Mouse (Mus musculus) c-Kit-positive CD71-negative TER-119-negative erythroid progenitor cells, embryonic 14.5 days (primary cell): ENCODE results near the gene Sema3b.

Experiments used
- DNase-seq: peaks from one replicate; pipeline ENCODE4 v3.0.0-alpha.2; 2013; ENCODE audit warnings: low read depth

Gene Sema3b

DNA sequence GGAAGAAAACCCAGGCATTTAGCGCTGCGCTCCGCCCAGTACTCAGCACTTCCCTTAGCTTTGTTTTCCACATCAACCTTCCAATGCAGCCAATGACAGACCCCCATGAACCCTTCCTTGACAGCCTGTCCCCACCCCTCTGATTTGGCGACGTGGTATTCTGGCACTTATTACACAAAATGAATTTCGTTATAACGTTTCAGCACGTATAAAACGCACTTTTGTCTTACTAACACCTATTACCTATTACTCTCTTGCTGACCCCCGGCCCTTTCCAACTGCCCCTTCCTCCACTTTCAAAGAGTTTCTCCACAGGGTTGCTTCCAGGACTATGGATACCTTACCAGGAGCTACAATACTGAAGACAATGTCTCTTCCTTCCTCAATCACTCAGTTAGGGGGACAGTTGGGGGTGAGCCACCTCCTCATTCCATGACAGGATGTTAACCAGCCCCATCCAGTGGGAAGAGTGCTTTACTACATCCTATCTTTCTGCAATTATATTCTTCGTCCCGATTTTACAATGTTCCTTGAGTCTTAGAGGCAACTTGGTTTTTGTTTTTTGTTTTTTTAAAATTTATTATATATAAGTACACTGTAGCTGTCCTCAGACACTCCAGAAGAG lies 4.0 kb upstream of the Sema3b start:
- DNase-seq: no peak

DNA sequence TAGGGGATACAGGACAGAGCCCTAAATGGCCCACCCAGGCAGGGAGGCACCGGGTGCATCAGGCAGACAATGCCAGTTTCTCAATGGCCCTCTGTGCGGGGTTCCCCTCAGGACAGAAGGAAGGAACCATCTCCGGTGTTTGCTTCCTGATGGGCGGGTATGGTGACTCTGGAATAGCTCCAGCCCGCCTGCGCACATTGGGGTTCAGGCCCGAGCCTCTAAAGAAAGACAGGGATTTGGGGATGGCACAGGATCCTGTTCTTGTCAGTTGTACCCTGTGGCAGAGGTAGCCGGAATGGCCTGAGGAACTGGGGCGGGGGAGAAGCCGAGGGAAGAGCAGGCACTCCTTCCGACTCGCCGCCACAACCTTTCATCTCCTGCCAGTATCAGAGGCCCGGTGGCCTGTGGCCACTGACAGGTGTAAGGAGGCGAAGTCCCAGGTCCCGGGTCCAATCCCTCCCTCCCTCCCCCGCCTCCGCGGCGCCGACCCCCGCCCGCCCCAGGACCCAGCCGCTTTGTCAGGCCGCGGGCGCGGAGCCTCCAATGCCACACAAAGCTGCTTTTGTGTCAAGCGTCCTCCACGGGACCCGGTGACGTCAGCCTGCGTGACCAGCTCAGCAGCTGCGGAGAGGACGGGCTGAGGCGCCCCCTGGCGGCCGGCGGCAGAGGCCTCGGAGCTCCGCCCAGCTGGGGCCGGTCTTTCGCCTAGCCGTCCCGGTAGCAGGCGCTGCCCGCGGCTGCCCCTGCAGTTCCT lies 3.3 kb upstream of the Sema3b start:
- peak; percentile 95 for DNase-seq

DNA sequence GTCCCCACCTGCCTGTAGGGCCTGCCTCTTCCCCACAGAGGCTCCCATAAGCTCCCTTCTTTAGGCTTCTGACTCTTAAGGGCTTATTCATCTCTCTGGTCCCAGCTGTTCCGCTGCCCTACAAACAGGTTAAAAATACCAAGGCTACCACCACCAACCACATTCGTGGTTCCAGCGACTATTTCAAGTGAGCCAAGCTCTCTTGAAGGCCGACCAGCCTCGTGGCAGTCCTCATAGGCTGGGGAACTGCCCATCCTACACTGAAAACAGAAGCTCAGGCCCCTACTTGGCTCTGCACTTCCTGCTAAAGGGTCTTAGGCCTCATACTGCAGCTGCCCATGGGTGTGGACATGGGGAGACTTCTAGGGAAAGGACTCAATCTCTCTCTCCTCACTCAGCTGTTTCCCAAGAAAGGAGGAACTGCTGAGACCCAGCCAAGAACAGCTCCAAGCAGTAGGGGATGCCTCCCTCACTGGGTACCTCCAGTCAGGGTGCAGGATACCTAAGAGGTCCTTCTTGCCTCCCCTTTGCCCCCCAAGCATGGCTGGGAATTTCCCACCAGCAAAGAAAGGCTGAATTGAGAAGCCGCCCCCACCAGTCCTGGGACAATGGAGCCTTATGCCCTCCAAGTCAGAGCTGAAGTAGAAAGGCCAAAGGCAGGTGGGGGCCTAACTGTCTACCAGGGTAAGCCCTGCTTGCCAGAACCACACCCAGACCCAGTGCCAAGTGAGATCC lies 2.6 kb upstream of the Sema3b start:
- no peak for DNase-seq

DNA sequence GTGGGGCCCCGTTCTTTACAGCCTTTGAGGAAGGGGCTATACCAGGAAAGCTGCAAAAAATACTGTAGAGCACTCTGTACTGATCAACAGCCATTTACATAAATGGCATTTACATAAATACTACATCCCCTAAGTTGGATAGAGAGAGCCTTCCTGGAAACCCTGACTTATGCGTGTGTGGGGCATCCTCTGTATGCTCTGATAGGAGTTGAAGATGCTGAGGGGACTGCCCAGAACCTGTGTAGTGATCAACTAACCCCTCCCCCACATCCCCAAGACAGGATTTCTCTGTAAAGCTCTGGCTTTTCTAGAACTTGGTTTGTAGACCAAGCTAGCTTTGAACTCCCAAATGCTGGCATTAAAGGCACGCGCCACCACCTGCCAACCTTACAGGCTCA lies 403 bp upstream of the Sema3b start:
- no peak for DNase-seq

DNA sequence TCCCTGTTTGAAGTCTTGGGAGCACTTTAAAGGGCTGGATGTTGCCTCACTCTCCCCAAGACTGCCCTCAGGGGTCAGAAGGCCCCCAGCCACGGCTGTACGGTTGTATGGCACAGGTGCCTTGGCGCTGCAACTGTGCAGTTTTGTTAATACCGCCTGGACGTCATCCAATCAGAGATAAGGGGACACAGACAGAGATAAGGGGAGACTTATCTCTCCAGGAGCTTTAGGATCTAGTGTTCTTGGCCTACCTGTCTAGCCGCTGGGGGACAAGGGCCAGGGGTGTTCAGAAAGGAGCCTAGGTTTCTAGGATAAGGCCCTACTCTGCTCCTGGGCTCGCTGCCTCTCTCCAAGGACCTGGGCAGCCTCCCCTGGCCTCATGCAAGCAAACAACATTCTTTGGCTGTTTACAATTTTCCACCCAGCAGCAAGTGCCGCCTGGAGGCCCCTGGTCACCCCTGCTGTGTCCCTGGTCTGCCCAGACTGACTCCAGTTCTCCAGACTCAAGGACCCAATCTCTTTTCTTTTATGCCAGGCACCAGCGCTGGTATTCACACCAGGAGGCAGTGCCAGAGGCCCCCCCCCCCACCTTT lies 1.3 kb downstream of the Sema3b start:
- DNase-seq: no peak

DNA sequence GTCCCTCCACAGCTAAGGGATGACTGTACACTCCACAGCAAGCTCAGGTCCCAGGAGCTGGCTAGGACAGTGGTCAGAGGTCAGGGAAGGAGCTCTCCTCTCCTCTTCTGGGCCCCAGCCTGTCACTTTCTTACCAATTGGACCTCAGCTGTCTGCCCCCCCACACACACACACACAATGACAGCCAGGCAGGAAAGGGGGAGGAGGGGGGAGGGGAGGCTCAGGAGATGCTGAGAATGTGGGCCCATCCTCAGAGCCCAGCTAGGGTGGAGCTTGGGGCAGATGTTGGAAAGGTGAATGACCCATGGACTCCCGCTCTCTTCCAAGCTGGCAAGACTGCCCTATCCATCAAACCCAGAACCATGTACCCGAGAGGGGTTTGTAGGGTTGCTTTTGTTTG lies 2.0 kb downstream of the Sema3b start:
- no peak for DNase-seq

DNA sequence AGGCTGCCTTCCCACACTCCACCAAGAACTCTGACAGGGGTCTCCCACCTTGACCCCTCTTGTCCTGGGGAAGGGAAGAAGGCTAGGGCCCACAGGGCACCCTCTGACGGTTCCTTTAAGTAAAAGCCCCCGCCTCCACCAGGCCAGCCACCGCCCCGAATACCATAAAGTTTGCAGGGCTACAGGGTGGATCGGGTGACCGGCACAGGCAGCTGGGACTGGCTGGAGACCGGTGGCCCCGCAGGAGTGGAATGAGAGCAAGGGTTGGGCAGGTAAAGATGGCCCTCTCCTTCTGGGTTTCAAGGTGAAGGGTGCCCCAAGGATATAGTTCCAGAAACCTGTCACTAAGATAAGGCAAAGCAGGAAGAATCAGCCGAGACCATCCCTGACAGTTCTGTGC lies 2.4 kb downstream of the Sema3b start:
- no peak for DNase-seq

DNA sequence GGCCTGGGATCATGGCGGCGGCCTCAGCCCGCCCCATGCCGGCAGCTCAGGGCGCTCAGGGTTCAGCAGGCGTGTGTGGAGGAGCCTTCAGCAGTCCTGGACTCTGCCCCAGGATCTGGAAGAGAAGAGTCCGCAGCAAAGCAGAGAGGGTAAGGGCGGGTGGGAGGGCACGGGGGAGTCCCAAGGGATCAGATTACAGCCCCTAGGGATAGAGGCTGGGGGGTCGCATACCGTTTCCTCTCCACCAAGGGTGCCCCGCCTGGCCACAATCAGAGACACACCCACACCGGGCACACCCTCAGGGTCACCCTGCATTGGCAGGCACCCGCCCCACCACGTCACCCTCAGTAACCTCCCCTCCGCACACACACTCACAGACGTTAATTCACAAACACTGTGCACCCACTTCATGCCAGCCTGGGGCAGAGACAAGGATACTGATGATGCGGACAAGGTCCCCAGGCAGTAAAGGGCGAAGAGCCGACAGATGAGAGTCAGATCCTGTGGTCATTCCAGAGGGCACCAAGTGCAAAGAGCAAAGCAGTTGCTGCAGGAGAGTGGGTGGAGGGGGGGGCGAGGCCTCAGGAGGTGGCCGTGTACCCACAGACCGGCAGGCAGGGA lies 3.9 kb downstream of the Sema3b start:
- no peak for DNase-seq

DNA sequence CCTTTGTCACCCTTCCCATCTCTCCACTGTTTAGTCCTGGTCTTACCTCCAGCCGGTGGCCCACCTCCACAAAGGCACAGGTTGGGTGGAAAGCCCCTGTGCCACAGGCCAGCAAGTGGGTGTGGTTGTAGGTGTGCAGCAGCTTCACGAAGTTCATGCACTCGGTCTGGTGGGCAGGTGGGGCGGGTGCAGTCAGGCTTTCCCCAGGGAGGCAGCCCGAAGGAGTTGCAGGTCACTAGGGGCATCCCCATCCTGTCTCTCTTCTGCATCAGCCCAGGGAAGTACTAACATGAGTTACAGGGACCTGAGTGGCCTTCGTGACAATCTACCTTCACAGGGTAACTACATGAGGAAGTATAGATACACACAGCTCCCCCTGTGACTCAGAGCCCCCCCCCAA lies 5.8 kb downstream of the Sema3b start:
- DNase-seq: no peak

DNA sequence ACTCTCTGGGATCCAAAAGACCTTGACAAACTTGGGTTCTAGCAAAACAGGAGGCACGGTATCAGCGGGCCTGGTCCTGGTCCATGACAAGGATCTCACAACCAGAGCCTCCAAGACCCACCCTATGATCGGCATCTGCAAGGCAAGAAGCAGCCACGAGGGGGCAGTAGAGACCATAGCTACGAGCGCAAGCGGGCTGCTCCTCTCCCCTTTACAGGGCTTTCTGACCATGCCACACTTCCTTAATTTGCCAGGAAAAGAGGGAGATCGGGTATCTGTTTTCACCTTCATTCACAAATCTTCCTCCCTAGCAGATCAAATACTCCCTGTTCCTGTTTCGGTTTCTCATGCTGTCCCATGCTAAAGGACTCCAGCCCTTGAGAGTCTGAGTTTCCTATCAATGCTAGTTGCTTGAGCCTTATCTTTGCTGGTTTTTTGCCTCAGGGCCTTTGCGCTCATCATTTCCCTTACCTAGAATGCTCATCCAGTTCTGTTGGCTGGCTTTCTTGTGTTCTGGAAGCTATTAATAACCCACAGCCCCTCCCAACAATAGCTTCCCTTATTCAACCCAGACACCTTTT lies 6.9 kb downstream of the Sema3b start:
- peak; percentile 90 for DNase-seq

DNA sequence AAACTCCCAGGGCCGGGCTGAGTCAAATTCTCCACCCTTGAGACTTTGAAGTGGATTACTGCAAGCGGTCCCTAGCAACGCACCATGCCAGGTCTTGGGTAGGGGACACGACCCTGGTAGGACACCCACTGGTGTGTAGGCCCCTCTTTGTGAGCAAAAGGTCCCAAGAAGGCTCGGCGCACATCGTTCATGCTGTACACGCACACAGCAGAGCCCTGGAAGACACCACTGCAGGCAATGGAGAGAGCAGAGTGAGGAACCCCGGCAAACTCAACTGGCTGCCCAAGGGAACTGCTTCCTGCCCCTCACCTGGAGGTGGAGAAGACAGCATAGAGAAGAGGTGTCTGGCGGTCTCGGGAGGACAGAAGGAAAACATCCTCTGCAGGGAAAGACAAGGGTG lies 7.8 kb downstream of the Sema3b start:
- DNase-seq: no peak

DNA sequence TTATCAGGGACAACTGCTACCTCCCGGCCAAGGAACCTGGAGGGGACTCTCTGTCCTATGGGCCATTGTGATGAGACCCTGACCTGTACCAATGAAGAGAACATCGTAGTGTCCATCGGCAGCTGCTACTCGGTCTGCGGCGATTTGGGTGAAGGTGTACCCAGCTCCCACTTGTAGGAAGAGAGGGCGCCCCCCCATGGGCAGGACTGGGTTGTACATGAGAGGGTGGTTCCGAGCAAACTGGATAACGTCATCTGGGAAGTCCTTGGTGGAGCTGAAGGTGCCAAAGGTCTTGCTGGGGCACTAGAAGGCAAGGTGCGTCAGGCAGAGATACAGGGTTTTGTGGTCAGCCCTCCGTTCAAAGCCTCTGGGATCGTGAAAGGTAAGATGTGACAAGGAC lies 8.3 kb downstream of the Sema3b start:
- no peak for DNase-seq

DNA sequence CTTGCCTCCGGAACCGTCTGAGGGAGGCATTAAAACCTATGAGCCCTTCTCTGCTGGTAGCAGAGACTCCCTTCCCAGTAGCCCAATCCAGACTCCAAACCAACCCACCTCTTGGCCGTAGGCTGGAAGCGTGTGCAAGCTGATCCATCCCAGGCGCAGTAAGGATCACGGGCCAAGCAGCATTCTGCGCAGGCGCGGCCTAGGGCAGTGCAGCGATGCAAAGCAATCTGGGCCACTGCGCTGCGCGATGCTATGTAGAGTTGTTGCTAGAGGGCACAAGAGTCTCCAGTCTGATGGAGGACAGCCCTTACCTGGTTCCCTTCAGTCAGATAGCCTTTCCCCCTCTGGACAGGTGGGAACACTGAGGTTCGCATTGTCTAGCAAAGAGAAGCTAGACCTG lies 9.2 kb downstream of the Sema3b start:
- DNase-seq: no peak

DNA sequence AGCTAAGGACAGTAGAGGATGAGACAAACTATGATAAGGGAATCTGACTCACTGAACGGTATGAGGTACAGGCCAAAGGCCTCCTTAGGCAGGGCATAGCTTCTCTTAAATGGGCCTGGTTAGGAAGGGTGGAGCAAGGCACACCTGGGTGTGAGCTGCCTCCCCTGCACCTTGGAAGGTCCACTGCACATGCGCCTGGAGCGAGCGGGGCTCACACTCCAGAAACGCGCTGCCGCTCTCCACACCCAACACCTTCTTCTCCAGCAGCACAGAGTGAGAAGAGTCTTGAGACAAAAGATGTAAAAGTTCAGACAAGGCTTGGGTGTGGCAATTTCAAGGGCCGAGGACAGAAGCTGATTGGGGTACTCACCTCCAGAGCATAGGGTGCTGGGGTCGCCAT lies 9.6 kb downstream of the Sema3b start:
- DNase-seq: no peak

DNA sequence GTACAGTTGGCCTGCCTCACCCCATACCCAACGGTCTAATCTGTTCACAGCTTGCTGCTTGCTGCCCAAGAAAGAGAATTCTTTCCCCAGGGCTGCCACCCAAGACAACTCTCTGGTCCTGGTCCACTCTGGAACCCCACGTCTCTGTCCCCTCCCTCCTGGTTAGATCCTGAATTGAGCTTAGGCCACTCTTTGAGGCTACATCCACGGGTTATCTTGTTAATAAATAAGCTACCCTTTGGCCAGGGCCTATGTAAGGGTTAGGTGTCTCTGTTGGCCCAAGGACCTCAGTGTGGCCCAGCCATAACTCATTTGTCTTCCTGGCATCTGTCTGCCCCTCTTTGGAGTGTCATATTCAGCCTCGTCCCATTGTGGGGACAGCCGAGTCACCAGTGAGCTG lies 10.6 kb downstream of the Sema3b start:
- no peak for DNase-seq

DNA sequence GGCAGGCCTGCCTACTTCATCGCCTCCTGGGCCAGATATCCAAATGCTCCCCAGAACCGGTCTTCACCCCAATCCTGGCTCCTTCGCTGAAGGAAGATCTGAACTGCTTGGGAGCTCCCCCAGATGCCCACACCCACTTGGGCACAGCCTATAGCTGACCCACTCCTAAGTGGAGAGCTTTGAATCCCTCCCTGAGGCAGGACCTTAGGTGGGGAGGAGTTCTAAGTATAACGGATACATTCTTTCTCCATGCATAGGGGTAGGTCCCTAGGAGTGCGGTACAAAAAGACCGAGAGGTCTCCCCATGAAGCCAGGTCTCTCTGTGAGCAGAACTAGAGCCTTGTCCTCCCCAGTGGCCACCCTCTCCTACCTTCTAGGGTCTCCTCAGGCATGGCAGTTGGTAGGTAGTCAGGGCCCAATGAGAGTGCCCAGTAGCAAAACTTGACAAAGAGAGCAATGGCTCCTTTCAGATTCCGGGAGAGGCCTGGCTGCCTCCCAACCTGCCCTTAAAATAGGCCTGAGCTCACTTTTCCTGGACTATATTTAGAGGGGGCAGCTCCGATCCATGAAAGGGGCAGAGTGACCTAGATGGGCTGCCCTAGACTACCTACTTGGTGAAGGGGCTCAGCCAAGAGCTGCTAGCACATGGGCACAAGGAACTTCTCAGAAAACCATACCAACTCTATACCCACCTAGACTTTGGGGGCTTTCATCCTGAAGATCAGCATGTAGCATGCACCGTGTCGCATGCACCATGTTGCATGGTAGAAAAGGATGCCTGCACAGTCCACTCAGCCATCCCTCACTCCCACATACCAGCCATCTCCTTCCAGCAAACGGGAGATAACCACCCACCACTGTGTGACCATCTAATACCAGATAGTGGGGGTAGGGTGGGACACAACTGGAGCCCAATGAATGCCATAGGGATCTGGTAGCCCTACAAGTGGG lies 12.1 kb downstream of the Sema3b start:
- no peak for DNase-seq

DNA sequence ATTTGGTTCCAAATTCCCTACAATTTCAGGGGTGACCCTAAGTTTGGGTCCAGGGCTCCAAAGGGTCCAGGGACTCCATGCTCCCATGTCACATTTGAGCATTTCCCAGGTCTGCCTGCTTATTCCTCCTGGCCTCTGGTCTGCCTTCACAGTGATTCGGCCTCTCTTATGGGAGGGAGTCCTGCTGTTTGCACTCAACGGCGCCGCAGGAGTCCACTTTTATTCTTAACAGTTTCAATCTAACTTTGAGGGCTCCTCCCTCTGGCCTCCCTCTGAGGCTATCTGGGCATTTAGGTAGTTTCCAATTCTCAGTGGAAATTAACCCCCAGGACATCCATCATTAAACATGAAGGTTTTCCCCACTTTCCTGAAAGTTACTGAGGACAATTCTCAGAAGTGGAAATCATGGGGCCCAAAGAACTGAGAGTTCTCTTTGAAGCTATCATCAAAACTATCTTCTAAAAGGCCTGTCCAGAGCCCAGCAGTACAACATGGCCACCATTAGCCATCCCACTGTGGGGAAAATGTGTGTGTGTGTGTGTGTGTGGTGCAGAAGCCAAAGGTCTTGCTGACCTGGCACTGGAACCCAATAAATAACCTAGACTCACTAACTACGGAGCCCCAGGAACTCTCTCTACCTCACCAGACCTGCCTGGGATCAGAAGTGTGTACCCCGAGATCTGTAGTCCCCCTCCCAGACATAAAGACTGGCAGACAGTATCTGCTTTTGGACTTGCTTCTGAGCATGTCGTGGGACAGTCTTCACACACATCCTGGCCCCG lies 14.6 kb downstream of the Sema3b start:
- DNase-seq: no peak

DNA sequence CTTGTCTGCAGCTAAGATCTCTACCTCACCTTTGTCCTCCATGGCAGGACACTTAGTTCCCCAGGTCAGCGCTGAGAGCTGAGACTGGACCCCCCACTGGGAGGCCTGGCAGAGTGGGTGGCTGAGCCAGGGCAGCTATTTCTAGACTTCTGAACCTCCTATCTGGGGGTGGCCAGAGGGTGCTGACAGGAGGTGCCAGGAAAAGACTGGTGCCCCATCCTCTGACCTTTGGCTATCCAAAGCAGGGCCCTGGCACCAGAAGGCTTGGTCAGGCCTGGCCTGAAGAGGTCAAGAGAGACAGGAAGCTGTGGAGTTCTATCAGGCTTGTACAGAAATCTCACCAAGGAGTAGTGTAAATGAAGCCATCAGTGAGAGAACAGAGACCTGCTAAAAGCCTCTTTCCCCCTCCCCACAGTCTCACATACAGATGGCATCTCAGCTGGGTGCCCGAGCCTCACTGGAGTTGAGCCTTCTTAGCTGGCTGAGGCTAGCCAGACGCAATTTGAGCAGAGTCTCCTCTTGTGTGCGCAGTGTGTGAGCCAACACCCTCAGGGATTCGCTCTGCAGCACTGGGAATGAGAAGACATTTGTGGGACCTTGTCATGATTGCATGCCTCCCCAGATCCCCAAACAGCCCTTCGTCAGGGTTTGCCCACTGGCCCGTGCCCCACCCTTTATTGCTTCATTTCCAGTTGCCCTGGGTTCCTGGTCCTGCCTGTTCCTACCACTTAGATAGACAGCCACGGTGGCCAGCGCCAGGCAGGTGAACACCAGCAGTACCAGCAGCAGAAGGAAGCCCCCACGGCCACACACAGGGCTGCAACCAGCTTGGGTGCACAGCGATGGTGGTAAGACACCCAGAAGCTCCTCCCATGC lies 15.7 kb downstream of the Sema3b start:
- no peak for DNase-seq

DNA sequence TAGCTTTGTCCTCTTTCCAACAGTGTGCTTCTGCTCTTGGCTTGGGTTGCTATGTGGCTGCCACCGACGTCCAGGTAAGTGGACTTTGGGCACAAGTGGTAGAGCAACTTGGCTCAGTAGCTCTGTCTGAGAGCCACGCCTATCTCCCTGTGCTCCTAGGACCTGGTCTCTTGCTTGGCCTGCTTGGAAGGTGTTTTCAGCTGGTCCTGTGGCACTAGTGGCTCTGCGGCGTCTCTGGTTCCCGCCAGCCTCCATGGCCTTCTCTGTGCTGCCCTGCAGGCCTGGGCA lies 18.3 kb downstream of the Sema3b start:
- DNase-seq: no peak
